Mouse (Mus musculus): ENCODE measurements around the gene Mbd4. TPM values are rescaled to one million over a fixed set of nuclear protein-coding genes. Genes with fewer than 3 reads are reported as not detected.

Mbd4 gene
- polyA plus RNA-seq, 1 experiment from 2014 or later = 10.9 TPM

GRCm38 (mm10) chr6:115821216-115821993 is 31.8 kb downstream of the Mbd4 start:
- no peak overlapping the region for H3K4me2 ChIP-seq (ENCODE audit: low read length)
- DNase-seq (ENCODE audit: low spot score) = no peak
- H3K9me3 ChIP-seq (replicated peaks; ENCODE audit: low read length) = no peaks in the 10 kb centered on the region
- H3K4me1 ChIP-seq (replicated peaks; ENCODE audit: insufficient read depth, low read length) = no peaks in the 10 kb centered on the region
- H3K4me3 ChIP-seq (replicated peaks; ENCODE audit: low read depth, low read length) = no peak overlapping the region
- ATAC-seq (replicated peaks; ENCODE audit: low FRiP score, low read depth) = no peak
- no peak overlapping the region for H3K27ac ChIP-seq
- H3K27me3 ChIP-seq (ENCODE audit: insufficient read depth, low read length) = no peaks in the 10 kb centered on the region
- no peaks in the 10 kb centered on the region for H3K36me3 ChIP-seq (ENCODE audit: insufficient read depth, low read length)
- no peak for TF ChIP-seq CTCF (IDR thresholded peaks at IDR 0.05; ENCODE audit: low read depth)
- no peak overlapping the region for H3K9ac ChIP-seq (ENCODE audit: low read depth, low read length)
- 80% methylated on average over 8 of the region's 8 CpGs for WGBS

GRCm38 (mm10) chr6:115818129-115818528 is 35.0 kb downstream of the Mbd4 start:
- ATAC-seq (replicated peaks; ENCODE audit: low FRiP score, low read depth) = no peak
- no peak overlapping the region for H3K9ac ChIP-seq (ENCODE audit: low read depth, low read length)
- H3K4me3 ChIP-seq (replicated peaks; ENCODE audit: low read depth, low read length) = no peak overlapping the region
- H3K36me3 ChIP-seq (ENCODE audit: insufficient read depth, low read length) = no peaks in the 10 kb centered on the region
- no peak overlapping the region for H3K4me2 ChIP-seq (ENCODE audit: low read length)
- no peaks in the 10 kb centered on the region for H3K27me3 ChIP-seq (ENCODE audit: insufficient read depth, low read length)
- DNase-seq (ENCODE audit: low spot score) = no peak
- no peak for TF ChIP-seq CTCF (IDR thresholded peaks at IDR 0.05; ENCODE audit: low read depth)
- no peaks in the 10 kb centered on the region for H3K9me3 ChIP-seq (replicated peaks; ENCODE audit: low read length)
- no peak overlapping the region for H3K27ac ChIP-seq
- H3K4me1 ChIP-seq (replicated peaks; ENCODE audit: insufficient read depth, low read length) = no peaks in the 10 kb centered on the region
- WGBS = 72% methylated on average over 2 of the region's 2 CpGs

- ATAC-seq (replicated peaks; ENCODE audit: low FRiP score, low read depth) (no peak), DNase-seq (ENCODE audit: low spot score) (no peak)
- no peaks in the 10 kb centered on the region for H3K9me3 ChIP-seq (replicated peaks; ENCODE audit: low read length)
- no peak overlapping the region for H3K27ac ChIP-seq
- no peaks in the 10 kb centered on the region for H3K36me3 ChIP-seq (ENCODE audit: insufficient read depth, low read length)
- H3K9ac ChIP-seq (ENCODE audit: low read depth, low read length) = no peak overlapping the region
- no peak overlapping the region for H3K4me3 ChIP-seq (replicated peaks; ENCODE audit: low read depth, low read length)
- H3K27me3 ChIP-seq (ENCODE audit: insufficient read depth, low read length) = no peaks in the 10 kb centered on the region
- no peak for TF ChIP-seq CTCF (IDR thresholded peaks at IDR 0.05; ENCODE audit: low read depth)
- H3K4me1 ChIP-seq (replicated peaks; ENCODE audit: insufficient read depth, low read length) = no peaks in the 10 kb centered on the region
- WGBS = 81% methylated on average over 4 of the region's 4 CpGs
- H3K4me2 ChIP-seq (ENCODE audit: low read length) = no peak overlapping the region
These were observed 38.1 kb downstream of the Mbd4 start for GRCm38 (mm10) chr6:115815041-115815440.

- Histone ChIP-seq H3K4me1 (replicated peaks; ENCODE audit: insufficient read depth, low read length) (no peaks in the 10 kb centered on the region), H3K27me3 (ENCODE audit: insufficient read depth, low read length) (no peaks in the 10 kb centered on the region), H3K9ac (ENCODE audit: low read depth, low read length) (no peak overlapping the region), H3K36me3 (ENCODE audit: insufficient read depth, low read length) (no peaks in the 10 kb centered on the region), H3K9me3 (replicated peaks; ENCODE audit: low read length) (no peaks in the 10 kb centered on the region), H3K4me2 (ENCODE audit: low read length) (no peak overlapping the region), H3K4me3 (replicated peaks; ENCODE audit: low read depth, low read length) (no peak overlapping the region), H3K27ac (no peak overlapping the region)
- peak; percentile 78 for DNase-seq (ENCODE audit: low spot score)
- ATAC-seq (replicated peaks; ENCODE audit: low FRiP score, low read depth) = peak; percentile 49; the same call in 1 of the 2 replicates
- 33% methylated on average over 4 of the region's 4 CpGs for WGBS
- peak; percentile 79 for TF ChIP-seq CTCF (IDR thresholded peaks at IDR 0.05; ENCODE audit: low read depth)
These were observed 39.1 kb downstream of the Mbd4 start for GRCm38 (mm10) chr6:115814104-115814503.

GRCm38 (mm10) chr6:115811606-115812005 is 41.6 kb downstream of the Mbd4 start:
- WGBS = 64% methylated on average over 8 of the region's 8 CpGs
- no peaks in the 10 kb centered on the region for H3K9me3 ChIP-seq (replicated peaks; ENCODE audit: low read length)
- no peak for TF ChIP-seq CTCF (IDR thresholded peaks at IDR 0.05; ENCODE audit: low read depth)

DNA sequence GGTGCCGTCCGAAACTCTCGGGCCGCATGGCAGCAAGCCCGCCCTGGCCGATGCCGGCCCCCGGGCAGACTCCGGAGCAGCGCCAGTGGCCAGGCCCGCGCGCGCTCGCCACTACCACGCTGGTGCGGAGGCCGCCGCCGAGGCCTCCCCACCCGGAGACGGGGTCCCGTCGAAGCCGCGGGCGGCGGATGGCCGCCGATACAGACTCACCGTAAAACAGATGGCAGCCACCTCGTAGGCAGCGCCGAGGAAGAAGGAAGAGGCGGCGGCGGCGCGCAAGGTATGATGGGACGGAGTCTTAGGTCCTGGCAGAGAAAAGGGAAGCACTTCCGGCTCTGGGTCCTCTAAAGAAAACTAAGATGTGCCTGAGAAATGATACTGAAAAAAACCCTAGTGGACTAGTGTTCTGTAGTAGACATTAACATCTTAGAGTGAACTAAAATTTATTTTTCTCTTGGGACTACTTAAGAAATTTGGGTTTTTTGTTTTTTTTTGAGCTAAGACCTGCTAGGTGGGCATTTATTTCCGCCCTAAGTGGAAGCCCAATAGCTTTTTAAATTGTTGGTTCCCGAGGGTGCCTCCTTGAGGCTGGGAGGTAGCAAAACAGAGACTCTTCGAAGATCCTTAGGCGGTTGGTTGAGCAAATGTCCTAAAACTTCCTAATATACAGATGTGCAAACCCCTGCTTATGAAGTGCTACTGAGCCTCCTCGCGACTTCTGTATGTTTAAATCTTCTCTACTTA is 44.5 kb downstream of the Mbd4 start, which contains the start of gene Rpl32:
Gene Rpl32 (minus strand): TSS at position 260 of the 744 bp plus-strand sequence.
- Histone ChIP-seq H3K27ac (peak within 1 kb of the TSS; percentile 96), H3K4me3 (replicated peaks; ENCODE audit: low read depth, low read length) (peak within 1 kb of the TSS; percentile 92), H3K27me3 (ENCODE audit: insufficient read depth, low read length) (no peaks in the 10 kb centered on the region), H3K36me3 (ENCODE audit: insufficient read depth, low read length) (peaks cover 18% of the 10 kb centered on the region), H3K9ac (ENCODE audit: low read depth, low read length) (peak within 1 kb of the TSS; percentile 96), H3K9me3 (replicated peaks; ENCODE audit: low read length) (no peaks in the 10 kb centered on the region), H3K4me1 (replicated peaks; ENCODE audit: insufficient read depth, low read length) (peaks cover 16% of the 10 kb centered on the region), H3K4me2 (ENCODE audit: low read length) (peak within 1 kb of the TSS; percentile 75)
- WGBS = under 1% methylated on average over 47 of the region's 47 CpGs
- DNase-seq (ENCODE audit: low spot score) = peak; percentile 96
- TF ChIP-seq CTCF (IDR thresholded peaks at IDR 0.05; ENCODE audit: low read depth) = peak; percentile 65
- peak; percentile 78 for ATAC-seq (replicated peaks; ENCODE audit: low FRiP score, low read depth)

More at GRCm38 (mm10) chr6:115811606-115812005, 41.6 kb downstream of the Mbd4 start:
- ATAC-seq (replicated peaks; ENCODE audit: low FRiP score, low read depth) = no peak
- H3K4me2 ChIP-seq (ENCODE audit: low read length) = no peak overlapping the region
- H3K36me3 ChIP-seq (ENCODE audit: insufficient read depth, low read length) = peaks cover 2% of the 10 kb centered on the region; the same call in 1 of the 2 replicates
- no peak for DNase-seq (ENCODE audit: low spot score)
- H3K27ac ChIP-seq = no peak overlapping the region
- H3K9ac ChIP-seq (ENCODE audit: low read depth, low read length) = no peak overlapping the region
- no peak overlapping the region for H3K4me3 ChIP-seq (replicated peaks; ENCODE audit: low read depth, low read length)
- H3K4me1 ChIP-seq (replicated peaks; ENCODE audit: insufficient read depth, low read length) = peaks cover 8% of the 10 kb centered on the region
- no peaks in the 10 kb centered on the region for H3K27me3 ChIP-seq (ENCODE audit: insufficient read depth, low read length)

All from kidney, postnatal 0 days (tissue).